Mouse (Mus musculus): Measurements from ENCODE around the gene Sec11a.
"Not testable (repeated sequence)": the region's sequence is repeated elsewhere in the genome, so short reads cannot be mapped to it uniquely, and the experiment has no call there.

The Sec11a gene

DNA sequence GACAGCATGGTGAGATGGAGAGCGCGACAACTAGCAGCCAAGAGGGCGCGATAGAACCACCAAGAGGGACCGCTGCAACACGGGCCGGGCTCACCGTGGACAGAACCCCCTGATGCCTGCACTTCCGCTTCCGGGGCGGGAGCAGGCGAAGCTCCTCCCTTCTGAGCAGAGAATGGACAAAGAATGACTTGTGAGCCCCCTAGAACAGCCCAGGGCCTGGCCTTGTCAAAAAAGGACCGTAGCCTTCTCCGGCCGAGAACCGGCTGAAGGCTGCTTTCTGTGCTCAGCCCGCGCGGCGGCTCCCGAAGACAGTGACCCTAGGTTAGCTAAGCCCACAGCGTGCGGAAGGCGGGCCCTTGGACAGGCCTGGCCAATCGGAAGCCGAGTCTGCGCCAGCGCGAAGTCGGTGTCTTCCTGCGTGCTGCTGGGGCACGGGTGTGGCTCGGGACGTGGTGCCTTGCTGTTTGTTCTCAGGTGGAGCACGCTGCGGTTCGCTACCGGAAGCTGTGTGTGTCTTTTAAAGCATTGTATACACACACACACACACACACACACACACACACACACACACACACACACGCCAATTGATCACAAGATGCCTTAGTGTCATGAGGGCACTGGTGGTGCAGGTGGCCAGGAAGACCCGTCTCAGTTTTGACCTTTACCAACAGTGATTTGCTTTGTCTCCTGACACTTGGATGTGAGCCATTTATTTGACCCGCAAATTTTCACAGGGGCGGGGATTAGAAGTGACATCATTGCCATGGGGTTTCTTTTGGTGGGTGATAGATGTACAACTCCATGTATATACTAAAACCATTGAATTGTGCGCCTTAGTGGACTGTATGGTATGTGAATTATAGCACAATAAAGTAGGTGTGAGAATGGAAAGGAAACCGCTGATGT is at the start of gene Sec11a:
Gene Sec11a (minus strand): TSS at position 336 of the 906 bp plus-strand sequence.
- peak; percentile 97 for DNase-seq (ENCODE audit: low read depth, low spot score)

DNA sequence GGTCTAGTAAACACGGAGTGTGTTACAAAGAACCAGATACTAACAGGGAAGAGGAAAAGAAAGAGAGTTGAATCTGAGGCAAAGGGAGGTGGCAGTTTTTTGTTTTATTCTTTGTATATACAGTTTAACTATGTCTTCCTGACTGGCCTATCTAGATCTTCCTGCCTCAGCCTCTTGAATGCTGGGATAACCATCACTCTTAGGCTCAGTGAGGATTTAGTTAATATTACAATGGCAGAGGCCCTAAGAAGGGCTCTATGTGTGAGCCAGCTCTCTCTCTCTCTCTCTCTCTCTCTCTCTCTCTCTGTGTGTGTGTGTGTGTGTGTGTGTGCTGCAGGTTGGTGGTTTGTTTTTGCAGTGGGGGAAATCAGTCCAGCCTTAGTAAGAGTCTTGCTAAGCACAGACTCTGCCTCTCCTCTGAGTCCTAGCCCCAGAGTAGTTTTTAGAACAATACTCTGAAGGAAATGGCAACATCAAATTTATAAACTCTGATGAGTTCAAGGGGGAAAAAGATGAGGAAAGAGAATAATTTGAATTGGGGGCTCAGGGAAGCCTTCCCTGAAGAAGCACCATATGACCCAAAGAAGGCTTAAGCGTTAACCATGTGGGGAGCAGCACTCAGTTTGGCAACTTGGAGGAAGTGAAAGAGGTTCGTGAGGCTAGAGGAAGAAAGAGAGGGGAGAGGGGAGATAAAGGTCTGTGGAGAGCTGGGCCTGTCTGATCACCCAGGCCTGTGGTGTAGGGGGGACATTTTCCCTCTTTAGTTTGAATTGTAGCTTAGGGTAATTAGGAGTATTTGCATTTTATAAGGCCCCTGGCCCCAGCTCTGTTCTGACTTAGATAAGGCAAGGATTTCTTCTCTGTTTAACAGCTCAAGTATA is 47.9 kb upstream of the Sec11a start:
- DNase-seq (ENCODE audit: low read depth, low spot score), result peak; percentile 61

DNA sequence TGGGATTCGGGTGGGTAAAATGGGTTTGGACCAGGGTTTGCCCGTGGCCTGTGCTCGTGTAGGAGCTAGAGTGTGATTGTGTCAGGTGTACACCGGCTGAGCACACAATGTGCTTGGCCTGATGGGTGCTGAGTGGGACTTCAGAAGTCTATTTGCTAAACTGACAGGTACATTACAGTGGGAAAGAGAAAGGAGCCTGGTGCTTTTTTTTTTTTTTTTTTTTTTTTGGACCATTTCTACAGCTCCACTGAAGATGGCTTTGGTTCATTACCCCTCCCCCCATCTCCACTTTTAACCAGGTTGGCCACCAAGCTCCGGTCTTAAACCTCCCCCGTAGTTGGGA is 47.1 kb upstream of the Sec11a start:
- DNase-seq (ENCODE audit: low read depth, low spot score), result peak; percentile 42

GRCm38 (mm10) chr7:80993834-80994662 is 46.5 kb upstream of the Sec11a start:
- no peak for DNase-seq (ENCODE audit: low read depth, low spot score)

DNA sequence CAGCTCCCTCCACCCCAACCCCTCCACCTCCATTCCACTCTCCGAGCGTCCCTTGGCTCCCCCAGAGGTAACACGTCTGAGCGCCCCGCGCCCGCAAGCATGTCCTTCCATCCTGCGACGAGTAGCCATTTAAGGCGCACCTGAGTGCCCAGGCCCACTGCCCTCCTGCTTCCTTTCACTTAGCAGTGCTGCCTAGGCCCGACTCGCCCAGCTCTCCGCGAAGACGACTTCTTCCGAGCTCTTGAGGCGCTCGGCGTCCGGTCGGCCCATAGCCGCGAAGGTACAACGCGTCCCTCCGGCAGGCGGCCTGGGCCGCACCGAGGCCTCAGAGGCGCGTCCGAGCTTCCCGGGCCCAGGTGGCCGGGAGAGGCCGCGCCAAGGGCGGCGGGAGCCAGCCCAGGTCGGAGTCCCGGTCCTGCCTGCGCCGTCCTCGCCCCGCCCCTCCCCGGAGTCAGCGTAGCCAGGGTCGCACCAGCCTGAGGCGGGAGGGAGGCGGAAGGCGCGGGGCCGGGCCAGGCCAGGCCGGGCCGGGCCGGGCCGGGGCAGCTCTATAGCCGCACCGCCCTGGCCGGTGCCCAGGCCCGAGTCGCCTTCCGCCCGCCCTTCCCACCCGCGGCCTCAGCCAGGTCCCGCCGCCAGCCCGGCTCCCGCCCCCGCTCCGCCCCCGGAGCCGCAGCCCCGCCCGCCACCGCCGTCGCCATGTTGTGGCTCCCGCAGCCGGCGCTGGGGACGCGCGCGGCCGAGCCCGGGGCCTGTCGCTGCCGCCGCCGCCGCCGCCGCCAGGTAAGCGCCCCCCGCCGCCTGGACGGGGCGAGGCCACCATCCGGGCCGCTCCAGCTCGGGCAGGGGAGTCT is 45.6 kb upstream of the Sec11a start, which contains the start of gene Zfp592:
Gene Zfp592 (plus strand): TSS at position 702 of the 854 bp plus-strand sequence.
- DNase-seq (ENCODE audit: low read depth, low spot score), result peak; percentile 87

DNA sequence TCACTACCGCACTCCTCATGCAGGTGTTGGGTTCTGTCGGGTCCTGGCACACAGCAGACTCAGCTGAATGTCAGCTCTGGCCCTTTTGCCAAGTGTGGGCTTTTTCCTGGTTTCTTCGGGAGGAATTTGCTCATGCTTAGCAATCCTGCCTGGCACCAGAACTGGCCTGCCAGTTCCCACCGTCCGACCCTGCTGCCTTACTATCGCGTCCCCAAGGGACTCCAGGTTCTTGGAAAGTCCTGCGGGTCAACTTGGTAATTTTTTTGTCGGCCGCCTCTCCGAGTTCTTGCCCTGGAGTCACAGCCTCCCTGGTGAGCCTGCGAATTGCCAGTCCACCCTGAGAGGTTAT is 45.0 kb upstream of the Sec11a start:
- peak; percentile 18 for DNase-seq (ENCODE audit: low read depth, low spot score)

GRCm38 (mm10) chr7:80992063-80992462 is 44.5 kb upstream of the Sec11a start:
- DNase-seq (ENCODE audit: low read depth, low spot score), result no peak

DNA sequence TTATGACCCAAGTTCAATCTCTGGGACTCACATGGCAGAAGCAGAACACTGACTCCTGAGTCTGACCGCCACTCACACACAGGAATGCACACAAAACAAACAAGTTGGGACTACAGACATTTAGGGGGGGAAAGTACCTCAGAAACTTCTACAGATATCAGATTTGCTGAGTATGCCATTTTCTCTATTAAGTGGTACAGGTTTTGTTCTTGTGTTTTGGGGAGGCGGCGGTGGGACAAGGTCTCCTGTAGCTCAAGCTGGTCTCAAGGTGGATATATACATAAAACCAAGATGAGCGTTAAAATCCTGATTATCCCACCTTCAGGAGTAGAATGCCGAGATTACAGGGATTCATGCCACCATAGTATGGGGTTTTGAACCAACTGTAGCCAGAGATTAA is 44.0 kb upstream of the Sec11a start:
- DNase-seq (ENCODE audit: low read depth, low spot score), result no peak

- DNase-seq (ENCODE audit: low read depth, low spot score), result no peak
These were observed 42.7 kb upstream of the Sec11a start for GRCm38 (mm10) chr7:80990276-80990675.

DNA sequence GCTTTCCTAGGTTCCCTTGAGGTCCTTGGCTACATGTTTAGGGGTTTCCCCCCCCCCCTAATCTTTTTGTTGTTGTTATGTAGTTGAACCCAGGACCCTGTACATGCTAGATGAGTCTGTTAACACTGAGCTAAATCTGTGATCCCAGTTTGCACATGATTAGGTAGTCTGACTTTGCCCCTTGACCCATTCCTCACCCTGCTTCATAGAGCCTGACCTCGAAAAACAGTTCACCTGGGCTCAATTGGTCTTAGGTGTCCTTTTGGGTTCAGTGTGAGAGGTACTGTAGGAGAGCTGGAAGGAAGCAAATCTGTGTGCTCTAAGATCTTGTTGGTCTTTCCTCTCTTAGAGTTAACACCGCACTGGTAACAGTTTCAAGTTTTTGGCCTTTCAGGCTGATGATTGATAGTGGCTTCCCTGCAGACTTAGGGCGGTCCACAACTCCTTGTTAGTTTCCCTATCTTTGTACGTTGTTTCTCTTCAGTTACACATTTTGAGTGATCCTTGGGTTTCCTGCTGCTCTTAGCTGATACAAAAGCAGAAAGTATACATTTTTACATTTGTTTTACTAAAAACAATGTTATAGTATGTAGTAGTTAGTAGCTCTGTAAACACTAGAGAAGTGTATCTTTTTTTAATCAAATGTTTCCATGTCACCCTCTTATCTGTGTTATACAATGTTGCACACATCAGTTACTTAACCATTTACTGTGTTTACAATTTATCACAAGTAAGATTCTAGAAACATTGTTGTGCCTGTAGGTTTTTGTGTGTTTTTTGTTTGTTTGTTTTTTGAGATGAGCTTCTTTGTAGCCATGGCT is 40.4 kb upstream of the Sec11a start:
- DNase-seq (ENCODE audit: low read depth, low spot score), result no peak

DNA sequence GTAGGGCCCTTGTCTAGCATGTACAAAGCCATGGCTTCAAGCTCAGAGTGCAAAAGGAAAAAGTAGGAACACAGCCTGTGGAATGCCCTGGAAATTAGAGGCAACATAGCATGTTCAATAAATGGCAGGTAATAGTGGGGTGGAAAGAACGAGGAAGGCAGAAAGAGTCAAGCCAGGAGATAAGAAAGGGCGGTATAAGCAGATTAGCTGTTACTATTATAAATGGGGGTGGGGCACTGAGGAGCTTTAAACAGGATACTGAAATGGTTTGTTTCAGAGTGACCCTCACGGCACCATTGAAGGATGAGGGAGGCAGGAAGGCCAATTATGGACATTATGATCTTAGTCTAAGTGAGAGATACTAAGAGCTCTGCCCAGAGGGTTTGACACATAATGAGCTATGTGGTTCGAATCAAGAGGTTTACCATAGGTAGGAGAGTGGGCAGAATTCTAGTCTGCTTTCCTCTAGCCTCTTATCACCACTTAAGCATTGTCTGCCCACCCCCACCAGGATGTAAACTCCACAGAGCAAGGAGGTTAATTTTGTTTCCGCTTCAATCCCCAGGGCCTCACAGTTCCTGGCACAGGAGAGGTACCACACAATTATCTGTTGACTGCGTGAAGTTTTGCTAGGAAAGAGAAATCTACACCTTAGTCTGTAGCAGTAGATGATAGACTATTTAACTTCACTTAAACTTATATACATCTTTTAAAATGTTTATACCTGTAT is 39.0 kb upstream of the Sec11a start:
- peak; percentile 46 for DNase-seq (ENCODE audit: low read depth, low spot score)

DNA sequence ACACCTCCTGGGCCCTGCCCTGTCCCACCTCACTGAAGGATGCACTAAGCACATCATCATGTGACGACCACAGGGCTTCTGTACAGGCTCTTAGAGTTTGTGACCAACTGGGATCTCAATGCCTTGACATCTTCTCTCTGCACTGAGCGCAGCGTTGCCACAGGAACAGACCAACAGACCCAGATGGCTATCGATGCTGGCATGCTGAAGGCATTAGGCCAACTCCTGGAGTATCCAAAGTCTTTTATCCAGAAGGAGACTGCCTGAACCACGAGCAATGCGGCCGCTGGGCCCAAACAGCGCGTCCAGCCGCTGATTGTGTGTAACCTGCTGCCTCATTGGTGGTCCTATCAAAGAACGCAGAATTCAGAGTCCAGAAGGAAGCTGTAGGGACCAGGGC is 33.0 kb upstream of the Sec11a start:
- no peak for DNase-seq (ENCODE audit: low read depth, low spot score)

DNA sequence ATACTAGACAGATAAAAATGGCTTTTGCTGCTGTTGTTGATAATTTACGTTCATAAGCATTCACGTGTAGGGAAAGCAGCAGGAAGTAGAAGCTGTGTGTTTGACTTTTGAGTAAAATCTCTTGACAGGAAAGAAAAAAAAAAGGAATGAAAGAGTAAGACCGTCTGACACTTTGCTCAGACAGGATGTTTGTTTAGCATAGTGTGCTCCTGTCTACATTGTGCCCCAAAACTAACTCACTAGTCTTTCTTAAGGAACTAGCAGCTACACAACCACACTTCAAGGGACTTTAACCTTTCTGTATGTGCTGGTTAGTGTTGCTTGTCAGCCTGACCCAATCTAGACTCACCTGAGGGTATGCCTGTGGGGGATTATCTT is 26.0 kb upstream of the Sec11a start:
- DNase-seq (ENCODE audit: low read depth, low spot score), result peak; percentile 30

DNA sequence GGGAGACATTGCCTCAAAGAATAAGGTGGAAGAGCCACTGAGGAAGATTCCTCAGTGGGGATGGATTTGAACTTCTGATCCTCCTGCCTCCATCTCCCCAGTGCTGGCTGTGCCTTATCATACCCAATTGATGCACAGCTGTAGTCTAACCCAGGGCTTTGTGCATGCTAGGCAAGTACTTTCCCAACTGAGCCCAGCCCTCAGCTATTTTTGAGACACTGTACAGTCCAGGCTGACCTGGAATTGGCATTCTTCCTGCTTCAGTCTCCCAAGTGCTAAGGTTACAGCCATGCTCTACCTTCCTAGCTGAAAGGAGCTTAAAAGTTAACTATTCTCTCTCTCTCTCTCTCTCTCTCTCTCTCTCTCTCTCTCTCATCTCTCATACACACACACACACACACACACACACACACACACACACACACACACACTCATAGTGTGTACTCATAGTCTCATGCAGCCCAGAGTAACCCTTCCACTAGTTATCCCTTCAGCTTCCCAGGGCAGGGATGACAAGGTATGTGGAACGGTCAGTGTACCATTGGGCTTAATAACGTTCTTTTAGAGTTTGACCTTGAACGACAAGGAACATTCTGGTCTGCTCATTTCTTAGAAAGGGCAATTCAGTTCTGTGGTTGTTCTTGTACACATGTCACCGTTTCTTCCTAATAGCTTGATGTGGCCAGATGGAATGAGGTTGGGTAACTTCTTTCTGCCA is 25.5 kb upstream of the Sec11a start:
- not testable (repeated sequence) for DNase-seq (ENCODE audit: low read depth, low spot score)

DNA sequence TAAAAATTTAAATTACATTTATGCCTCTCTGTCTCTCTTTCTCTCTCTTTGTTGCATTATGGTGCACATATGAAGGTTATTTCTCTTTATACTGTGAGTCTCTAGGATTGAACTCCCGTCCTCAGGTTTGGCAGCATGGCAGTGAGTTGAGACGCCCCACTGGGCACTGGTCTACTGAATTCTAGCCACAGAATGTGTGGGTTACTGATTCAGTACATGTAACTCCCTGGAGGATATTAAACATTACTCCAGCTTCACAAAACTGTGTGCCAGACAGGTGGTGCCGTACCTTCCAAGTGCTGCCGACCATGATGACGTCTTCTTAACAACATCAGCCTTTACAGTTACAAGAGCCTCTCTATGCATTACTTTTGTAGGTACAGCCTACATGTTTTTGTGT is 24.5 kb upstream of the Sec11a start:
- no peak for DNase-seq (ENCODE audit: low read depth, low spot score)

GRCm38 (mm10) chr7:80971419-80971818 is 23.8 kb upstream of the Sec11a start:
- no peak for DNase-seq (ENCODE audit: low read depth, low spot score)

GRCm38 (mm10) chr7:80970913-80971312 is 23.3 kb upstream of the Sec11a start:
- no peak for DNase-seq (ENCODE audit: low read depth, low spot score)

DNA sequence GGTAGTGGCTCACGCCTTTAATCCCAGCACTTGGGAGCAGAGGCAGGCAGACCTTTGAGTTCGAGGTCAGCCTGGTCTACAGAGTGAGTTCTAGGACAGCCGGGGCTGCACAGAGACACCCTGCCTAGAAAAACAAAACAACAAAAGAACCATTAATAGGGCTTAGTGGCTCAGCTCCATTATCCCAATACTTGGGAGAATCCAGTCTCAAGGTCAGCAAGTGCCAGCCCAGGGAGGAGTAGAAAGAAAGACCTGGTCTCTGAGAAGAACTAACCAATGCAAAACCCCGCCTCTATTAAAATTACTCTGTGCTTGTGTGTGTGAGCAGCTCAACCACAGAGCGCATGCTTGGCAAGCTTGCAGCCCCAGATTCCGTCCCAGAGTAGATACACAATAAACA is 15.2 kb upstream of the Sec11a start:
- DNase-seq (ENCODE audit: low read depth, low spot score), result no peak

- no peak for DNase-seq (ENCODE audit: low read depth, low spot score)
These were observed 11.4 kb upstream of the Sec11a start for GRCm38 (mm10) chr7:80959003-80959402.
